Mouse (Mus musculus): ENCODE data around the gene Helz.

DNA sequence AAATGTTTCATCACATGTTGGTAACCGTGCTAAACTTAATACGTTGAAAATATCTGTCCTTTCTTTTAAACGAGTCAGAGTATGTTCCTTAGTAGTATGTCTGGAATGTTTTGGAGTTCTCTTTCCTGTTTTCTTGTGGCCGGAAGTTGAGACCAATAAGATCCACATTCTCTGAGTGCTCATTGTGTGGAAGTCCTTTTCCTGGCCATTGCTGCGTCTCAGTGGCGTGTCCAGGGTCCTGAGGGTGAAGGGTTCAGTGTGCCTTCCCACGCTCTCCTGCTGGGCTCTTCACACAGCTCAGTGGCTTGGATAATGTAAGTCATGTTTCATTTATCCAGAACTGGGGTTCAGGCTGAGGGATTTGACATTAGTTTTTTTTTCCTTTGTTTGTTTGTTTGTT is 30.5 kb downstream of the Helz start:
- no peak for TF ChIP-seq POLR2A (IDR thresholded peaks at IDR 0.05; ENCODE audit: borderline replicate concordance, extremely low read depth, low read depth, low read length)
- no peak for TF ChIP-seq CTCF (IDR thresholded peaks at IDR 0.05; ENCODE audit: insufficient read depth, low read length)
